Mouse (Mus musculus) 3T3-L1 (cell line): ENCODE results near the gene Cacna1c.
A peak's percentile ranks its signal among the peaks of the same experiment; 100 is the strongest.

ENCODE experiments used
- DNase-seq: peaks from one replicate; pipeline ENCODE4 v3.0.0-alpha.2; 2015; ENCODE audit warnings: low read depth, low spot score

Gene Cacna1c

GRCm38 (mm10) chr6:119196382-119197305, at the start of gene Cacna1c:
Gene Cacna1c (minus strand): TSS chr6:119196418.
- no peak for DNase-seq

GRCm38 (mm10) chr6:119240871-119241705, 44.9 kb upstream of the Cacna1c start:
- no peak for DNase-seq

- no peak for DNase-seq
Measured at GRCm38 (mm10) chr6:119240256-119240655, 44.0 kb upstream of the Cacna1c start.

GRCm38 (mm10) chr6:119239341-119240005, 43.3 kb upstream of the Cacna1c start:
- no peak for DNase-seq

GRCm38 (mm10) chr6:119237427-119237989, 41.3 kb upstream of the Cacna1c start:
- peak; percentile 34 for DNase-seq

GRCm38 (mm10) chr6:119236241-119236640, 40.0 kb upstream of the Cacna1c start, which contains the start of gene Cacna2d4:
Gene Cacna2d4 (plus strand): TSS chr6:119236526.
- DNase-seq, result no peak

- no peak for DNase-seq
Measured at GRCm38 (mm10) chr6:119235441-119235840, 39.2 kb upstream of the Cacna1c start.

GRCm38 (mm10) chr6:119233066-119233465, 36.8 kb upstream of the Cacna1c start:
- DNase-seq, result peak; percentile 60

GRCm38 (mm10) chr6:119228861-119229603, 32.8 kb upstream of the Cacna1c start:
- no peak for DNase-seq

GRCm38 (mm10) chr6:119227001-119227400, 30.8 kb upstream of the Cacna1c start:
- no peak for DNase-seq

- DNase-seq, result no peak
Measured at GRCm38 (mm10) chr6:119225731-119226130, 29.5 kb upstream of the Cacna1c start.

- no peak for DNase-seq
Measured at GRCm38 (mm10) chr6:119225226-119225625, 29.0 kb upstream of the Cacna1c start.

GRCm38 (mm10) chr6:119224451-119225195, 28.4 kb upstream of the Cacna1c start:
- DNase-seq, result no peak

- DNase-seq, result peak; percentile 83
Measured at GRCm38 (mm10) chr6:119220297-119220696, 24.1 kb upstream of the Cacna1c start.

- no peak for DNase-seq
Measured at GRCm38 (mm10) chr6:119219237-119219870, 23.1 kb upstream of the Cacna1c start.

- DNase-seq, result no peak
Measured at GRCm38 (mm10) chr6:119218591-119218990, 22.4 kb upstream of the Cacna1c start.

GRCm38 (mm10) chr6:119217661-119218060, 21.4 kb upstream of the Cacna1c start:
- DNase-seq, result no peak

GRCm38 (mm10) chr6:119215040-119215613, 18.9 kb upstream of the Cacna1c start:
- DNase-seq, result no peak

- DNase-seq, result no peak
Measured at GRCm38 (mm10) chr6:119214190-119214589, 18.0 kb upstream of the Cacna1c start.
